Mouse (Mus musculus): ENCODE data around the gene Prkca. TPM values are rescaled to one million over a fixed set of nuclear protein-coding genes. Genes with fewer than 3 reads are reported as not detected.

Gene Prkca
- polyA plus RNA-seq, 1 experiment from 2014 or later, result 12.6 TPM

DNA sequence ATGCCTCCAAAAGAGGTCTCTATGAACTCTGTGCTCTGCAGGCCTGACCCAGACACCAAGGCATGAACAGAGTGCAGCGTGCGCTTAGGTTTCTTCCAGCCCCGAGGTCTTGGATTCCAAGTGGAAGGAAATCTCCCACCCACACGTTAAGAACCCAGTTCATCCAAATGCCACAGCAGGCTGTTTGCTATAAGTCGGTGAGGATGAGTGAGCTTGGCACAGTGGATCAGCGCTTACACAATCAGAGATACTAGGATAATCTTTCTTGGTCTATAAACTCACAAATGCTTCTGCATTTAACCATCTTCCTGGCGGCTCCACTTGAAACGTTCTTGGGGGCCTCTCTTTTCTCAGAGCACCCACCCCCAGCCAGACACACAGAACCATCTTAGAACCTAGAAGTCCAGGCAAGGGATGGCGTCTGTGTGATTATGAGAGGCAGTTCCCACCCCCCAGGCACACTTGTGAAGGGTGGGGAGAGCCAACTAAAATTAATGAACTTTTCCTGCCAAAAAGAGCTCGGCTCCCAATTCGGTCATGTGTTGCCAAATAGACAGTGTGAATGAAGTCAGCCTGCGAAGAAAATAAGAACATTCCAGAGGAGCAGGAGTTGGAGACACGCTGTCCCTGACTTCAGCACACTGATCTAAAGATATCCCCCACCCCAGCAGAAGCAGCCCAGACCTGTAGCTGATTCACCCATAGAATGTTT is 122.4 kb downstream of the Prkca start:
- 76% methylated on average over 13 of the region's 13 CpGs for WGBS
- no peaks in the 10 kb centered on the region for H3K36me3 ChIP-seq (ENCODE audit: control insufficient read depth, insufficient read depth, low read length)
- no peak overlapping the region for H3K27ac ChIP-seq (ENCODE audit: low read depth, low read length)
- no peaks in the 10 kb centered on the region for H3K9me3 ChIP-seq (ENCODE audit: control insufficient read depth, low read length)
- H3K9ac ChIP-seq (replicated peaks; ENCODE audit: low read depth, low read length), result no peak overlapping the region
- ATAC-seq (ENCODE audit: low read depth), result no peak
- no peaks in the 10 kb centered on the region for H3K27me3 ChIP-seq (ENCODE audit: control insufficient read depth, insufficient read depth, low read length)
- H3K4me2 ChIP-seq (ENCODE audit: low read depth, low read length), result no peak overlapping the region
- H3K4me3 ChIP-seq (ENCODE audit: low read depth, low read length), result no peak overlapping the region
- H3K4me1 ChIP-seq (ENCODE audit: control insufficient read depth, insufficient read depth, low read length), result peaks cover 15% of the 10 kb centered on the region

DNA sequence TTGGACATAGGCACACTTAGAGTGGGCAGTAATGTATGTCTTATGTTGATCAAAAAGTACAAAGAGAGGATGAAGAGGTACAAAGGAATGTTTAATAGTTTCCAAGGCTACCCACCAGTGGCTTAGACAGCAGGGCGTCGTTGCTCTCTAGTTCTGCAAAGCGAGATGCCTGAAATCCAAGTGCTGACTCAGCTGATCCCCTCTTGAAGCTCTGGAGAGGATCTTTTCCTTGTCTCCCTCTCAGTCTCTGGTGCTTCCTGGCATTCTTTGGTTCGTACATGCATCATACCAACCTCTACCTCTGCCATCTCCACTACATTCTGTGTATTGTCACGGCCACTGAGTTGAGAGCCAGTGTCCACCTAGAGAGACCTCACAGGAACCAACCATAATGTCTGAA is 123.1 kb downstream of the Prkca start:
- Histone ChIP-seq H3K27ac (ENCODE audit: low read depth, low read length) (no peak overlapping the region), H3K36me3 (ENCODE audit: control insufficient read depth, insufficient read depth, low read length) (no peaks in the 10 kb centered on the region), H3K4me1 (ENCODE audit: control insufficient read depth, insufficient read depth, low read length) (peaks cover 15% of the 10 kb centered on the region), H3K27me3 (ENCODE audit: control insufficient read depth, insufficient read depth, low read length) (no peaks in the 10 kb centered on the region), H3K9me3 (ENCODE audit: control insufficient read depth, low read length) (no peaks in the 10 kb centered on the region), H3K9ac (replicated peaks; ENCODE audit: low read depth, low read length) (no peak overlapping the region), H3K4me2 (ENCODE audit: low read depth, low read length) (no peak overlapping the region), H3K4me3 (ENCODE audit: low read depth, low read length) (no peak overlapping the region)
- no peak for ATAC-seq (ENCODE audit: low read depth)
- 87% methylated on average over 5 of the region's 5 CpGs for WGBS

DNA sequence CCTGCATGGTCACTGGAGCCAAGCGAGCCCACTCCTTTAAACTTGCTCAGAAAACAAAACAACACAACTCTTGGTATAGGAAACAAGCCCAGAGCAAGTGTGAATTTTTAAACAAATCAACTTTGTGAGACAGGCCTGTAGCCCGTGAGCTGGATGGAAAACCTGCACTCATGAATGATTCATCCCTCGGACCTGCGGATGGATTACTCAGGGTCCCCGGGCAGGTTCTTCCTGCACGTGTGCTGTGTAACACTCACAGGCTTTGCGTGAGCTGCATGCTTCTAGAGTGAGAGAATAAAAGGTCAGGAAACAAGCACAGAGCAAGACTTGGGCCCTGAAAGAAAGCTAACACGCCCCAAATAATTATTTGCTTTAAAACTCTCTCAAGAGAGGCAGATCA is 126.7 kb downstream of the Prkca start:
- no peaks in the 10 kb centered on the region for H3K4me1 ChIP-seq (ENCODE audit: control insufficient read depth, insufficient read depth, low read length)
- WGBS, result 80% methylated on average over 8 of the region's 8 CpGs
- H3K36me3 ChIP-seq (ENCODE audit: control insufficient read depth, insufficient read depth, low read length), result no peaks in the 10 kb centered on the region
- H3K4me3 ChIP-seq (ENCODE audit: low read depth, low read length), result no peak overlapping the region
- no peaks in the 10 kb centered on the region for H3K27me3 ChIP-seq (ENCODE audit: control insufficient read depth, insufficient read depth, low read length)
- no peak overlapping the region for H3K9ac ChIP-seq (replicated peaks; ENCODE audit: low read depth, low read length)
- no peak for ATAC-seq (ENCODE audit: low read depth)
- no peak overlapping the region for H3K27ac ChIP-seq (ENCODE audit: low read depth, low read length)
- no peak overlapping the region for H3K4me2 ChIP-seq (ENCODE audit: low read depth, low read length)
- H3K9me3 ChIP-seq (ENCODE audit: control insufficient read depth, low read length), result no peaks in the 10 kb centered on the region

DNA sequence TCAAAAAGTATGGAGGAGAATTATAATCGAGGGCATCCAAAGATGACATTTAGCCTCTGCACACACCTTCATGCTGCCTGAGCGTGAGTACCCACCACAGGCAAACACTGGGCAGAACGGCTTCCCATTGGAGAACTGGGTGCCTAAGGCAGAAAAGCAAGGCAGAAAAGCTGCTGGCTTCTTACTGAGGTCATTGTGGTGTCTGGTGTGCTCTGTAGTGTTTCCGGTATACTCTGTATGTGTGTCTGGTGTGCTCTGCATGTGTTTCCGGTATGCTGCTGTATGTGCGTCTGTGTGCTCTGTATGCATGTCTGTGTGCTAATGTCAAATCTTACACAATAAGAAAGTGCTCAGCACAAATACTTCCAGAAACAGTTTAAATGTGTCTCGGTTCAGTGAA is 127.7 kb downstream of the Prkca start:
- H3K4me1 ChIP-seq (ENCODE audit: control insufficient read depth, insufficient read depth, low read length), result no peaks in the 10 kb centered on the region
- no peak overlapping the region for H3K9ac ChIP-seq (replicated peaks; ENCODE audit: low read depth, low read length)
- H3K9me3 ChIP-seq (ENCODE audit: control insufficient read depth, low read length), result no peaks in the 10 kb centered on the region
- no peak overlapping the region for H3K4me2 ChIP-seq (ENCODE audit: low read depth, low read length)
- no peak overlapping the region for H3K27ac ChIP-seq (ENCODE audit: low read depth, low read length)
- H3K36me3 ChIP-seq (ENCODE audit: control insufficient read depth, insufficient read depth, low read length), result no peaks in the 10 kb centered on the region
- H3K27me3 ChIP-seq (ENCODE audit: control insufficient read depth, insufficient read depth, low read length), result no peaks in the 10 kb centered on the region
- 82% methylated on average over 7 of the region's 7 CpGs for WGBS
- no peak for ATAC-seq (ENCODE audit: low read depth)
- no peak overlapping the region for H3K4me3 ChIP-seq (ENCODE audit: low read depth, low read length)

DNA sequence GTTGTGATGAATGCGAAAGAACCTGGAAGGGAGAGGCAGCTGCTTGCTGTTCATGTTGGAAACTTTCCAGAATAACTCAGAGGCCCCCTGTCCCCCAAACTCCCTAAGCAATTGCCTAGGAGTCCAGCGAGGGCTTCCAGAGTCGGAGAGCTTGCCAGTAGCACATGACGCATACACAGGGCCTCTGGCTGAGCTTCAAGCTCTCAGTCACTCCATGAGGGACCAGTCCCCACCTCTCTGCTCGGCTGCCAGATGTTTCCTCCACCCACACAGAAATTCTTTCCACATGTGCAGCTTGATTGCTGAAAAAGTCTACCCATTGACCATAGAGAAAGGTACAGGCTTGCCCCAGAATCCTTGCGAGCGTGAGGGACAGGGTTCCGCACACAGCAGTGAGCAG is 128.3 kb downstream of the Prkca start:
- Histone ChIP-seq H3K9me3 (ENCODE audit: control insufficient read depth, low read length) (no peaks in the 10 kb centered on the region), H3K36me3 (ENCODE audit: control insufficient read depth, insufficient read depth, low read length) (no peaks in the 10 kb centered on the region), H3K4me1 (ENCODE audit: control insufficient read depth, insufficient read depth, low read length) (no peaks in the 10 kb centered on the region), H3K4me3 (ENCODE audit: low read depth, low read length) (no peak overlapping the region), H3K27ac (ENCODE audit: low read depth, low read length) (no peak overlapping the region), H3K4me2 (ENCODE audit: low read depth, low read length) (no peak overlapping the region), H3K9ac (replicated peaks; ENCODE audit: low read depth, low read length) (no peak overlapping the region), H3K27me3 (ENCODE audit: control insufficient read depth, insufficient read depth, low read length) (no peaks in the 10 kb centered on the region)
- 59% methylated on average over 8 of the region's 8 CpGs for WGBS
- no peak for ATAC-seq (ENCODE audit: low read depth)

DNA sequence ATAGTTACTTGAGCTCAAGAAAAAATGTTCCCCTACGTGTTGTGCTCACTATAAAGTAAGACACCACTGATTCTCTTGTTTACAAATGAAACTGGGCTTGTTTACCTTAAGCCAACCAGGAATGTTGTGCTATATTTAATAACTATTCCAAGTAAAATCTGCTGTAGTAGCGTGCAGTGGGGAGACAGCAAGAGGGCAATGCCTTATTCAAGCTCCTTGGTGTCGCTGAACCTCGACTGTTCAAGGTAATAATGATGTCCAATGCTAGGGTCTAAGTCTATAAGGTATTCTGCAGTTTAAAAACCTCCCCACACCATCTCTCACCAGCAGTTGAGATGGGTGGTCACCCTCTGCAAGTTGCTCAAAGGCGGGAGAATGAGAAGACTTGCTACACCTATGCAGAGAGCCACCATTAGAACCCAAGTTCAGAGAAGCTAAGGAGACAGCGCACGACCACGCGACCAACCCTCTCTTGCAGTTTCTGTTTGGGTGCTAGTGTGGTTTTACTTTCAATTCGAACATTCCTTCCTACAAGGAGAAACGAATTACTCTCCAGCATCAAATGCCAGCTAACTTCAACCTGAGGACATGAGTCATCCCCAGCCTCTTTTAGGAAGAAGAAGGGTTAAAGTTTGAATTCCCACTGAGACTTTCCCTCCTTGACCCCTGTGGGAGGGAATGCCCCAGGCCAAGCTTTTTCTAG is 129.1 kb downstream of the Prkca start:
- H3K27me3 ChIP-seq (ENCODE audit: control insufficient read depth, insufficient read depth, low read length), result no peaks in the 10 kb centered on the region
- no peak overlapping the region for H3K4me3 ChIP-seq (ENCODE audit: low read depth, low read length)
- no peak overlapping the region for H3K9ac ChIP-seq (replicated peaks; ENCODE audit: low read depth, low read length)
- H3K4me2 ChIP-seq (ENCODE audit: low read depth, low read length), result no peak overlapping the region
- no peaks in the 10 kb centered on the region for H3K4me1 ChIP-seq (ENCODE audit: control insufficient read depth, insufficient read depth, low read length)
- WGBS, result 89% methylated on average over 11 of the region's 11 CpGs
- H3K27ac ChIP-seq (ENCODE audit: low read depth, low read length), result no peak overlapping the region
- H3K9me3 ChIP-seq (ENCODE audit: control insufficient read depth, low read length), result no peaks in the 10 kb centered on the region
- no peak for ATAC-seq (ENCODE audit: low read depth)
- H3K36me3 ChIP-seq (ENCODE audit: control insufficient read depth, insufficient read depth, low read length), result no peaks in the 10 kb centered on the region

DNA sequence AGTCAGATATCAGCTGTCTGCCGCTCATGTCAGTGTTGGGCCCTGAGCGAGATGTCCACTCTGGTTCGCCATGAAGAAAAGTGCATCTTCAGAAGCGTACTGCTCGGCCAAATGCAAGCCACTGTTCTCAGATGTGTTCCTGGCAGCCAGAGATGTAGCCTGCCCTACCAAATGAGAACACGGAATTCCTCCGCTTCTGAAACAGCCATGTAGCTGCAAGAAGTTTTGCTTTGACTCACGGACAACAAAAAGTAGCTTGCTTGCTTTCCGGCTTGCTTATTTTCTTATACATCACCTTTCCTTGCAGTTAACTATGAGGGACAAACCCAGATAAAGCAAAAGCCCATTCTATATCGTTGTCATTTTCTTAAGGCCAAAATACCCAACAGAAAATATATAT is 129.9 kb downstream of the Prkca start:
- Histone ChIP-seq H3K4me1 (ENCODE audit: control insufficient read depth, insufficient read depth, low read length) (no peaks in the 10 kb centered on the region), H3K4me3 (ENCODE audit: low read depth, low read length) (no peak overlapping the region), H3K27ac (ENCODE audit: low read depth, low read length) (no peak overlapping the region), H3K27me3 (ENCODE audit: control insufficient read depth, insufficient read depth, low read length) (no peaks in the 10 kb centered on the region), H3K9ac (replicated peaks; ENCODE audit: low read depth, low read length) (no peak overlapping the region), H3K4me2 (ENCODE audit: low read depth, low read length) (no peak overlapping the region), H3K9me3 (ENCODE audit: control insufficient read depth, low read length) (no peaks in the 10 kb centered on the region), H3K36me3 (ENCODE audit: control insufficient read depth, insufficient read depth, low read length) (no peaks in the 10 kb centered on the region)
- 96% methylated on average over 10 of the region's 10 CpGs for WGBS
- no peak for ATAC-seq (ENCODE audit: low read depth)

DNA sequence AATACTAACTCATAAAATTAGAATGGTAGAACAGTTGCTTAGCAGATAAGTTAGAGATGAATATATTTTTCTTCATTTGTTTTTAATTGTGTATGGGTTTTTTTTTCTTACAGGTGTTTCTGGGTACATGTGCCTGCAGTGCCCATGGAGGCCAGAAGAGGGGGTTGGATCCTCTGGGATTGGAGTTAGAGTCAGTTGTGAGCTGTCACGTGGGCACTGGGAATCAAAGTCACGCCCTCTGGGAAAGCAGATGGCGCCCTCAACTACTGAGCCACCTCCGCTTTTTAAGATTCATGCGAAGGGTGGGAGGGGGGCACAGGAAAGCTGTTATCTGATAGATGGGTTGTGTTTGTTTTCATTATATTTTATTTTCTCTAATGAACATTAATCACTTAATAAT is 131.1 kb downstream of the Prkca start:
- Histone ChIP-seq H3K36me3 (ENCODE audit: control insufficient read depth, insufficient read depth, low read length) (no peaks in the 10 kb centered on the region), H3K4me3 (ENCODE audit: low read depth, low read length) (no peak overlapping the region), H3K4me1 (ENCODE audit: control insufficient read depth, insufficient read depth, low read length) (no peaks in the 10 kb centered on the region), H3K27me3 (ENCODE audit: control insufficient read depth, insufficient read depth, low read length) (no peaks in the 10 kb centered on the region), H3K27ac (ENCODE audit: low read depth, low read length) (no peak overlapping the region), H3K9ac (replicated peaks; ENCODE audit: low read depth, low read length) (no peak overlapping the region), H3K9me3 (ENCODE audit: control insufficient read depth, low read length) (no peaks in the 10 kb centered on the region), H3K4me2 (ENCODE audit: low read depth, low read length) (no peak overlapping the region)
- 94% methylated on average over 5 of the region's 5 CpGs for WGBS
- no peak for ATAC-seq (ENCODE audit: low read depth)

DNA sequence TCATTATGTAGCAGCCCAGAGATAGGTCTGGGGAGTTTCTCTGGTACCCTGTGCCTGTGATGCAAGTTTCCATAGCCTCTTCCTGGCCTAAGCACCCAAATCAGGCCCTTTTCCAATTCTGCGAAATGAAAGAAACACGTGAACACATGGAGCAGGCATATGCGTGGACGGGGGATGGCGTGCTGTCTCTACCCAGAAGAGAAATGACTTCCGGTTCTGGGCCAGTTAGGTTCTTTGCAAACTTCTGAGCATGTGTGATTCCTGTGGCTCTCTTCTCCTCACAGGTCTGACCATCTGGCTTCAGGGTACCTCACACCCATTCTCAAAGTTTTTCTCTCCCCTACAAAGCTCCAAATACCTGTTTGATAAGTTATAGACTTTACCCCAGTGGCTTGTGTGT is 131.7 kb downstream of the Prkca start:
- H3K4me3 ChIP-seq (ENCODE audit: low read depth, low read length), result no peak overlapping the region
- no peaks in the 10 kb centered on the region for H3K9me3 ChIP-seq (ENCODE audit: control insufficient read depth, low read length)
- no peaks in the 10 kb centered on the region for H3K27me3 ChIP-seq (ENCODE audit: control insufficient read depth, insufficient read depth, low read length)
- no peak overlapping the region for H3K9ac ChIP-seq (replicated peaks; ENCODE audit: low read depth, low read length)
- ATAC-seq (ENCODE audit: low read depth), result no peak
- 97% methylated on average over 6 of the region's 6 CpGs for WGBS
- no peak overlapping the region for H3K27ac ChIP-seq (ENCODE audit: low read depth, low read length)
- no peaks in the 10 kb centered on the region for H3K4me1 ChIP-seq (ENCODE audit: control insufficient read depth, insufficient read depth, low read length)
- H3K36me3 ChIP-seq (ENCODE audit: control insufficient read depth, insufficient read depth, low read length), result no peaks in the 10 kb centered on the region
- no peak overlapping the region for H3K4me2 ChIP-seq (ENCODE audit: low read depth, low read length)

Measured in neural tube, embryonic 14.5 days (tissue).